Mouse (Mus musculus) myocyte (in vitro differentiated cells): ENCODE data around the gene Mbd5. TPM values are rescaled to one million over a fixed set of nuclear protein-coding genes. Genes with fewer than 3 reads are reported as not detected.

Source experiments
- H3K27me3 ChIP-seq: one replicate; pipeline ENCODE4 v1.6.1; 2011; ENCODE audit not compliant: control insufficient read depth, insufficient read depth, insufficient read length
- H3K36me3 ChIP-seq: one replicate; pipeline ENCODE4 v1.6.1; 2011; ENCODE audit not compliant: control insufficient read depth, insufficient read depth
- H3K4me2 ChIP-seq: one replicate; pipeline ENCODE4 v1.6.1; 2011; ENCODE audit warnings: low read depth, control low read depth
- H3K4me3 ChIP-seq: one replicate; pipeline ENCODE4 v1.5.1; 2011; ENCODE audit warnings: mild to moderate bottlenecking, control low read depth, moderate library complexity
- H3K79me2 ChIP-seq: one replicate; pipeline ENCODE4 v1.6.1; 2011; ENCODE audit not compliant: control insufficient read depth, insufficient read depth
- H3ac ChIP-seq: one replicate; pipeline ENCODE4 v1.6.1; 2011; ENCODE audit not compliant: control insufficient read depth, insufficient read length
- CEBPB ChIP-seq: IDR thresholded peaks from 2 replicates; pipeline ENCODE4 v1.6.1; 2011; ENCODE audit warnings: mild to moderate bottlenecking, moderate library complexity; ENCODE audit not compliant: poor library complexity, insufficient read depth, severe bottlenecking
- E2F4 ChIP-seq: IDR thresholded peaks from one replicate; pipeline ENCODE4 v1.6.1; 2011; ENCODE audit warnings: mild to moderate bottlenecking, control low read depth, moderate library complexity; ENCODE audit not compliant: insufficient read depth
- MAX ChIP-seq: IDR thresholded peaks from one replicate; pipeline ENCODE4 v1.6.1; 2011; ENCODE audit warnings: low read depth, mild to moderate bottlenecking, control low read depth
- MYOD1 ChIP-seq, 3 experiments: IDR thresholded peaks; one replicate each; pipeline ENCODE4 v1.6.1; 2011; ENCODE audit warnings: control low read depth in 2 of 3, low read depth in 2 of 3, mild to moderate bottlenecking in 2 of 3, moderate library complexity in 1 of 3; ENCODE audit not compliant: insufficient read length in 2 of 3, control insufficient read depth in 1 of 3
- MYOG ChIP-seq, 3 experiments: IDR thresholded peaks; one replicate each; pipeline ENCODE4 v1.6.1; 2011; ENCODE audit warnings: control low read depth in 2 of 3, low read depth in 2 of 3, mild to moderate bottlenecking in 2 of 3; ENCODE audit not compliant: insufficient read length in 2 of 3, control insufficient read depth in 1 of 3, insufficient read depth in 1 of 3
- POLR2A ChIP-seq: IDR thresholded peaks from one replicate; pipeline ENCODE4 v1.6.1; 2011; ENCODE audit warnings: low read depth, mild to moderate bottlenecking, control low read depth, moderate library complexity; ENCODE audit not compliant: insufficient read length
- POLR2AphosphoS2 ChIP-seq: IDR thresholded peaks from one replicate; pipeline ENCODE4 v1.6.1; 2011; ENCODE audit warnings: low read depth, control low read depth; ENCODE audit not compliant: insufficient read length
- REST ChIP-seq: IDR thresholded peaks from one replicate; pipeline ENCODE4 v1.6.1; 2011; ENCODE audit warnings: mild to moderate bottlenecking, control low read depth, moderate library complexity; ENCODE audit not compliant: insufficient read depth, insufficient read length
- SRF ChIP-seq: IDR thresholded peaks from one replicate; pipeline ENCODE4 v1.6.1; 2011; ENCODE audit warnings: low read depth; ENCODE audit not compliant: control insufficient read depth, insufficient read length
- TCF12 ChIP-seq: IDR thresholded peaks from one replicate; pipeline ENCODE4 v1.6.1; 2011; ENCODE audit warnings: mild to moderate bottlenecking, control low read depth; ENCODE audit not compliant: poor library complexity, insufficient read depth, severe bottlenecking
- TCF3 ChIP-seq: IDR thresholded peaks from one replicate; pipeline ENCODE4 v1.6.1; 2011; ENCODE audit warnings: low read depth, control low read depth; ENCODE audit not compliant: insufficient read length
- USF1 ChIP-seq: IDR thresholded peaks from one replicate; pipeline ENCODE4 v1.6.1; 2011; ENCODE audit warnings: low read depth, mild to moderate bottlenecking, control low read depth, moderate library complexity
- polyA plus RNA-seq: library from polyadenylated mRNA; unstranded; fragments of >200 nt; fragmentation: generic; extraction: Trizol; gene quantifications from one replicate; pipeline ENCODE4 v1.2.1, GENCODE M21; 2012; ENCODE audit warnings: missing spikeins

The Mbd5 gene
- polyA plus RNA-seq, 1 experiment, result 5.0 TPM

- Histone ChIP-seq H3ac (no peak overlapping the region), H3K36me3 (no peaks in the 10 kb centered on the region), H3K79me2 (no peaks in the 10 kb centered on the region), H3K27me3 (no peaks in the 10 kb centered on the region), H3K4me3 (no peak overlapping the region), H3K4me2 (no peak overlapping the region)
- TF ChIP-seq CEBPB, result no peak
- no peak for TF ChIP-seq MYOD1 (IDR thresholded peaks at IDR 0.05; ENCODE audit: control insufficient read depth in 1 of 3, insufficient read length in 2 of 3, low read depth in 2 of 3)
- no peak for TF ChIP-seq REST
- TF ChIP-seq MAX, result no peak
- TF ChIP-seq SRF, result no peak
- no peak for TF ChIP-seq TCF12
- no peak for TF ChIP-seq MYOG (IDR thresholded peaks at IDR 0.05; ENCODE audit: control insufficient read depth in 1 of 3, insufficient read depth in 1 of 3, insufficient read length in 2 of 3, low read depth in 2 of 3)
- no peak for TF ChIP-seq POLR2AphosphoS2
- no peak for TF ChIP-seq POLR2A
- no peak for TF ChIP-seq USF1
- TF ChIP-seq E2F4, result no peak
- no peak for TF ChIP-seq TCF3
Observed at GRCm38 (mm10) chr2:49364546-49364945, 415.2 kb downstream of the Mbd5 start.

GRCm38 (mm10) chr2:49366878-49367545, 417.7 kb downstream of the Mbd5 start:
- Histone ChIP-seq H3K27me3 (no peaks in the 10 kb centered on the region), H3K36me3 (no peaks in the 10 kb centered on the region), H3K4me3 (no peak overlapping the region), H3K79me2 (no peaks in the 10 kb centered on the region), H3ac (no peak overlapping the region), H3K4me2 (no peak overlapping the region)
- TF ChIP-seq MYOG (IDR thresholded peaks at IDR 0.05; ENCODE audit: control insufficient read depth in 1 of 3, insufficient read depth in 1 of 3, insufficient read length in 2 of 3, low read depth in 2 of 3), result no peak

- no peaks in the 10 kb centered on the region for H3K79me2 ChIP-seq
- no peak overlapping the region for H3K4me3 ChIP-seq
- H3K36me3 ChIP-seq, result no peaks in the 10 kb centered on the region
- TF ChIP-seq TCF12, result no peak
- no peak for TF ChIP-seq E2F4
- TF ChIP-seq MYOG (IDR thresholded peaks at IDR 0.05; ENCODE audit: control insufficient read depth in 1 of 3, insufficient read depth in 1 of 3, insufficient read length in 2 of 3, low read depth in 2 of 3), result no peak
- TF ChIP-seq SRF, result no peak
- TF ChIP-seq POLR2AphosphoS2, result no peak
- TF ChIP-seq MAX, result no peak
- no peak for TF ChIP-seq USF1
- TF ChIP-seq MYOD1 (IDR thresholded peaks at IDR 0.05; ENCODE audit: control insufficient read depth in 1 of 3, insufficient read length in 2 of 3, low read depth in 2 of 3), result no peak
- no peak for TF ChIP-seq REST
- no peak for TF ChIP-seq TCF3
- TF ChIP-seq POLR2A, result no peak
- TF ChIP-seq CEBPB, result no peak
- H3K27me3 ChIP-seq, result no peaks in the 10 kb centered on the region
- no peak overlapping the region for H3ac ChIP-seq
- no peak overlapping the region for H3K4me2 ChIP-seq
Observed at GRCm38 (mm10) chr2:49367546-49367917, 418.2 kb downstream of the Mbd5 start.

GRCm38 (mm10) chr2:49371632-49372031, 422.3 kb downstream of the Mbd5 start:
- Histone ChIP-seq H3ac (no peak overlapping the region), H3K79me2 (no peaks in the 10 kb centered on the region), H3K27me3 (no peaks in the 10 kb centered on the region), H3K4me2 (no peak overlapping the region), H3K36me3 (no peaks in the 10 kb centered on the region), H3K4me3 (no peak overlapping the region)
- TF ChIP-seq MAX (no peak), MYOD1 (IDR thresholded peaks at IDR 0.05; ENCODE audit: control insufficient read depth in 1 of 3, insufficient read length in 2 of 3, low read depth in 2 of 3) (no peak), TCF12 (no peak), TCF3 (no peak), POLR2A (no peak), POLR2AphosphoS2 (no peak), USF1 (no peak), E2F4 (no peak), MYOG (IDR thresholded peaks at IDR 0.05; ENCODE audit: control insufficient read depth in 1 of 3, insufficient read depth in 1 of 3, insufficient read length in 2 of 3, low read depth in 2 of 3) (no peak), REST (no peak), CEBPB (no peak), SRF (no peak)

GRCm38 (mm10) chr2:49372586-49372985, 423.3 kb downstream of the Mbd5 start:
- Histone ChIP-seq H3K36me3 (no peaks in the 10 kb centered on the region), H3K4me2 (no peak overlapping the region), H3K79me2 (no peaks in the 10 kb centered on the region), H3K27me3 (no peaks in the 10 kb centered on the region), H3ac (no peak overlapping the region), H3K4me3 (no peak overlapping the region)
- TF ChIP-seq POLR2AphosphoS2, result no peak

Other genes with a start within 250 kb of the Mbd5 start
- gene Acvr2a, start 135.4 kb upstream of the Mbd5 start, polyA plus RNA-seq, result 4.1 TPM
- gene Orc4, start 769 bp downstream of the Mbd5 start, polyA plus RNA-seq, result 20.4 TPM